Mouse (Mus musculus): ENCODE measurements at regions not wholly inside any gene's neighbourhood (a gene's known extent, or its start where the extent isn't known, plus 50 kb on each side); places are given as distances from the start of the nearest gene placed in this dataset.
A peak's percentile ranks its signal among the peaks of the same experiment; 100 is the strongest.

GRCm38 (mm10) chr7:73637101-73637809, 95.6 kb upstream of the Chd2 start:
- Histone ChIP-seq H3K27ac (no peak overlapping the region), H3K4me1 (replicated peaks) (no peaks in the 10 kb centered on the region), H3K4me2 (no peak overlapping the region), H3K36me3 (no peaks in the 10 kb centered on the region), H3K9ac (no peak overlapping the region), H3K27me3 (no peaks in the 10 kb centered on the region), H3K9me3 (replicated peaks) (no peaks in the 10 kb centered on the region), H3K4me3 (replicated peaks) (no peak overlapping the region)
- 58% methylated on average over 5 of the region's 5 CpGs for WGBS (ENCODE audit: insufficient replicate concordance)
- no peak for DNase-seq
- ATAC-seq (ENCODE audit: low read depth) = no peak

- Histone ChIP-seq H3K27ac (no peak overlapping the region), H3K9me3 (replicated peaks) (no peaks in the 10 kb centered on the region)
Observed at GRCm38 (mm10) chr7:73635422-73635821, 93.8 kb upstream of the Chd2 start.

GRCm38 (mm10) chr7:73630790-73631189, 89.2 kb upstream of the Chd2 start:
- DNase-seq (no peak), ATAC-seq (ENCODE audit: low read depth) (no peak)
- 77% methylated on average over 7 of the region's 7 CpGs for WGBS (ENCODE audit: insufficient replicate concordance)
- H3K4me1 ChIP-seq (replicated peaks) = peaks cover 18% of the 10 kb centered on the region
- no peak overlapping the region for H3K9ac ChIP-seq
- no peaks in the 10 kb centered on the region for H3K27me3 ChIP-seq
- H3K4me3 ChIP-seq (replicated peaks) = no peak overlapping the region
- H3K27ac ChIP-seq = no peak overlapping the region
- no peaks in the 10 kb centered on the region for H3K9me3 ChIP-seq (replicated peaks)
- H3K4me2 ChIP-seq = no peak overlapping the region
- no peaks in the 10 kb centered on the region for H3K36me3 ChIP-seq

More at GRCm38 (mm10) chr7:73635422-73635821, 93.8 kb upstream of the Chd2 start:
- no peak overlapping the region for H3K4me2 ChIP-seq
- no peak overlapping the region for H3K4me3 ChIP-seq (replicated peaks)
- no peak overlapping the region for H3K9ac ChIP-seq
- no peaks in the 10 kb centered on the region for H3K4me1 ChIP-seq (replicated peaks)
- ATAC-seq (ENCODE audit: low read depth) (no peak), DNase-seq (no peak)
- H3K27me3 ChIP-seq = no peaks in the 10 kb centered on the region
- WGBS (ENCODE audit: insufficient replicate concordance) = 79% methylated on average over 9 of the region's 9 CpGs
- H3K36me3 ChIP-seq = no peaks in the 10 kb centered on the region

- H3K4me3 ChIP-seq (replicated peaks) = no peak overlapping the region
- no peak for DNase-seq
- H3K4me1 ChIP-seq (replicated peaks) = peaks cover 18% of the 10 kb centered on the region
- WGBS (ENCODE audit: insufficient replicate concordance) = 78% methylated on average over 2 of the region's 2 CpGs
- H3K4me2 ChIP-seq = no peak overlapping the region
- no peak overlapping the region for H3K27ac ChIP-seq
- H3K9ac ChIP-seq = no peak overlapping the region
- no peaks in the 10 kb centered on the region for H3K36me3 ChIP-seq
- no peaks in the 10 kb centered on the region for H3K9me3 ChIP-seq (replicated peaks)
- no peaks in the 10 kb centered on the region for H3K27me3 ChIP-seq
- ATAC-seq (ENCODE audit: low read depth) = no peak
Observed at GRCm38 (mm10) chr7:73629182-73629581, 87.6 kb upstream of the Chd2 start.

GRCm38 (mm10) chr7:73628071-73628470, 86.4 kb upstream of the Chd2 start:
- H3K4me1 ChIP-seq (replicated peaks) = peaks cover 18% of the 10 kb centered on the region
- H3K9ac ChIP-seq = no peak overlapping the region
- no peaks in the 10 kb centered on the region for H3K27me3 ChIP-seq
- no peaks in the 10 kb centered on the region for H3K9me3 ChIP-seq (replicated peaks)
- no peak overlapping the region for H3K4me2 ChIP-seq
- DNase-seq (peak; percentile 49), ATAC-seq (ENCODE audit: low read depth) (peak; percentile 59; the same call in 1 of the 2 replicates)
- no peak overlapping the region for H3K27ac ChIP-seq
- no peak overlapping the region for H3K4me3 ChIP-seq (replicated peaks)
- H3K36me3 ChIP-seq = no peaks in the 10 kb centered on the region
- WGBS (ENCODE audit: insufficient replicate concordance) = 0% methylated on average over 6 of the region's 6 CpGs

- no peaks in the 10 kb centered on the region for H3K36me3 ChIP-seq
- DNase-seq (no peak), ATAC-seq (ENCODE audit: low read depth) (no peak)
- H3K4me2 ChIP-seq = no peak overlapping the region
- H3K4me3 ChIP-seq (replicated peaks) = no peak overlapping the region
- no peak overlapping the region for H3K27ac ChIP-seq
- no peak overlapping the region for H3K9ac ChIP-seq
- peaks cover 18% of the 10 kb centered on the region for H3K4me1 ChIP-seq (replicated peaks)
- WGBS (ENCODE audit: insufficient replicate concordance) = 72% methylated on average over 7 of the region's 7 CpGs
- no peaks in the 10 kb centered on the region for H3K27me3 ChIP-seq
- no peaks in the 10 kb centered on the region for H3K9me3 ChIP-seq (replicated peaks)
Observed at GRCm38 (mm10) chr7:73626291-73626690, 84.7 kb upstream of the Chd2 start.

- Histone ChIP-seq H3K27ac (no peak overlapping the region), H3K36me3 (no peaks in the 10 kb centered on the region), H3K27me3 (no peaks in the 10 kb centered on the region), H3K9me3 (replicated peaks) (no peaks in the 10 kb centered on the region), H3K4me2 (no peak overlapping the region), H3K4me1 (replicated peaks) (peaks cover 18% of the 10 kb centered on the region), H3K4me3 (replicated peaks) (no peak overlapping the region), H3K9ac (no peak overlapping the region)
- no peak for DNase-seq
- no peak for ATAC-seq (ENCODE audit: low read depth)
Observed at GRCm38 (mm10) chr7:73625651-73626050, 84.0 kb upstream of the Chd2 start.

GRCm38 (mm10) chr7:73624992-73625391, 83.4 kb upstream of the Chd2 start:
- Histone ChIP-seq H3K4me2 (no peak overlapping the region), H3K27me3 (no peaks in the 10 kb centered on the region), H3K9me3 (replicated peaks) (no peaks in the 10 kb centered on the region), H3K4me1 (replicated peaks) (peaks cover 22% of the 10 kb centered on the region), H3K36me3 (no peaks in the 10 kb centered on the region), H3K4me3 (replicated peaks) (no peak overlapping the region), H3K27ac (no peak overlapping the region), H3K9ac (no peak overlapping the region)
- no peak for DNase-seq
- 71% methylated on average over 6 of the region's 6 CpGs for whole genome bisulfite sequencing (ENCODE audit: insufficient replicate concordance)
- ATAC-seq (ENCODE audit: low read depth) = no peak

GRCm38 (mm10) chr7:73624093-73624600, 82.5 kb upstream of the Chd2 start:
- H3K4me2 ChIP-seq = no peak overlapping the region
- no peaks in the 10 kb centered on the region for H3K27me3 ChIP-seq
- peaks cover 28% of the 10 kb centered on the region for H3K4me1 ChIP-seq (replicated peaks)
- DNase-seq (no peak), ATAC-seq (ENCODE audit: low read depth) (no peak)
- H3K9ac ChIP-seq = no peak overlapping the region
- no peak overlapping the region for H3K27ac ChIP-seq
- no peaks in the 10 kb centered on the region for H3K36me3 ChIP-seq
- no peaks in the 10 kb centered on the region for H3K9me3 ChIP-seq (replicated peaks)
- H3K4me3 ChIP-seq (replicated peaks) = no peak overlapping the region
- WGBS (ENCODE audit: insufficient replicate concordance) = 58% methylated on average over 3 of the region's 3 CpGs

GRCm38 (mm10) chr7:73622468-73622867, 80.8 kb upstream of the Chd2 start:
- Histone ChIP-seq H3K27ac (no peak overlapping the region), H3K27me3 (no peaks in the 10 kb centered on the region), H3K4me1 (replicated peaks) (peaks cover 26% of the 10 kb centered on the region), H3K36me3 (no peaks in the 10 kb centered on the region), H3K9ac (no peak overlapping the region), H3K4me3 (replicated peaks) (no peak overlapping the region), H3K4me2 (no peak overlapping the region), H3K9me3 (replicated peaks) (no peaks in the 10 kb centered on the region)
- DNase-seq (no peak), ATAC-seq (ENCODE audit: low read depth) (no peak)
- 70% methylated on average over 2 of the region's 2 CpGs for WGBS (ENCODE audit: insufficient replicate concordance)

GRCm38 (mm10) chr7:73620341-73620740, 78.7 kb upstream of the Chd2 start:
- ATAC-seq (ENCODE audit: low read depth) = no peak
- no peaks in the 10 kb centered on the region for H3K9me3 ChIP-seq (replicated peaks)
- H3K4me3 ChIP-seq (replicated peaks) = no peak overlapping the region
- WGBS (ENCODE audit: insufficient replicate concordance) = 89% methylated on average over 9 of the region's 9 CpGs
- H3K27me3 ChIP-seq = no peaks in the 10 kb centered on the region
- H3K4me1 ChIP-seq (replicated peaks) = peaks cover 27% of the 10 kb centered on the region
- H3K9ac ChIP-seq = no peak overlapping the region
- H3K4me2 ChIP-seq = no peak overlapping the region
- H3K36me3 ChIP-seq = no peaks in the 10 kb centered on the region
- no peak overlapping the region for H3K27ac ChIP-seq
- no peak for DNase-seq

GRCm38 (mm10) chr7:73618758-73619416, 77.3 kb upstream of the Chd2 start:
- H3K9ac ChIP-seq = peak overlapping the region; percentile 89
- DNase-seq = no peak
- ATAC-seq (ENCODE audit: low read depth) = peak; percentile 76
- H3K9me3 ChIP-seq (replicated peaks) = no peaks in the 10 kb centered on the region
- WGBS (ENCODE audit: insufficient replicate concordance) = 5% methylated on average over 25 of the region's 25 CpGs
- peak overlapping the region; percentile 98 for H3K27ac ChIP-seq
- H3K36me3 ChIP-seq = no peaks in the 10 kb centered on the region
- peak overlapping the region; percentile 80 for H3K4me2 ChIP-seq
- H3K27me3 ChIP-seq = no peaks in the 10 kb centered on the region
- peak overlapping the region; percentile 83 for H3K4me3 ChIP-seq (replicated peaks)
- peaks cover 38% of the 10 kb centered on the region for H3K4me1 ChIP-seq (replicated peaks)

All from liver, embryonic 13.5 days (tissue).